Mouse (Mus musculus) kidney, embryonic 15.5 days (tissue): ENCODE measurements around the gene Dnm3. TPM values are rescaled to one million over a fixed set of nuclear protein-coding genes. Genes with fewer than 3 reads are reported as not detected.

Experiments
- ATAC-seq: fragments of 200-750 bp; cut with Nextera tagmentation; replicated peaks from 2 replicates; pipeline ENCODE4 v1.8.0; 2017; ENCODE audit warnings: moderate TSS enrichment; ENCODE audit not compliant: low FRiP score
- H3K27ac ChIP-seq: fragments of 300-500 bp; sonication (generic); 2 replicates; pipeline ENCODE4 v1.5.1; 2015; ENCODE audit warnings: mild to moderate bottlenecking, inconsistent platforms
- H3K27me3 ChIP-seq: fragments of 300-500 bp; sonication (generic); 2 replicates; pipeline ENCODE4 v1.6.1; 2015; ENCODE audit warnings: inconsistent platforms
- H3K36me3 ChIP-seq: fragments of 300-500 bp; sonication (generic); 2 replicates; pipeline ENCODE4 v1.6.1; 2015; ENCODE audit warnings: inconsistent platforms
- H3K4me1 ChIP-seq: fragments of 300-500 bp; sonication (generic); 2 replicates; pipeline ENCODE4 v1.6.1; 2015; ENCODE audit warnings: inconsistent platforms
- H3K4me2 ChIP-seq: fragments of 300-500 bp; sonication (generic); 2 replicates; pipeline ENCODE4 v1.6.1; 2015; ENCODE audit warnings: moderate library complexity, mild to moderate bottlenecking, inconsistent platforms
- H3K4me3 ChIP-seq: fragments of 300-500 bp; sonication (generic); replicated peaks from 2 replicates; pipeline ENCODE4 v1.5.1; 2015; ENCODE audit warnings: mild to moderate bottlenecking, inconsistent platforms
- H3K9ac ChIP-seq: fragments of 300-500 bp; sonication (generic); 2 replicates; pipeline ENCODE4 v1.6.1; 2015; ENCODE audit warnings: mild to moderate bottlenecking, inconsistent platforms
- H3K9me3 ChIP-seq: fragments of 300-500 bp; sonication (generic); replicated peaks from 2 replicates; pipeline ENCODE4 v1.6.1; 2016; ENCODE audit warnings: inconsistent platforms
- WGBS: fragments of 180-500 bp; shearing (Covaris S2); methylation state at CpG from one replicate; pipeline ENCODE4 v1.1.7; 2015; ENCODE audit warnings: mixed read lengths; 5-methylcytosine and 5-hydroxymethylcytosine counted together
- polyA plus RNA-seq: library from polyadenylated mRNA; unstranded; fragments of >200 nt; fragmentation: Nextera tagmentation; extraction: Ambion mirVana; gene quantifications from 2 replicates; pipeline ENCODE4 v1.2.1, GENCODE M21; 2015

The Dnm3 gene
- polyA plus RNA-seq, 1 experiment from 2014 or later = 7.6 TPM

DNA sequence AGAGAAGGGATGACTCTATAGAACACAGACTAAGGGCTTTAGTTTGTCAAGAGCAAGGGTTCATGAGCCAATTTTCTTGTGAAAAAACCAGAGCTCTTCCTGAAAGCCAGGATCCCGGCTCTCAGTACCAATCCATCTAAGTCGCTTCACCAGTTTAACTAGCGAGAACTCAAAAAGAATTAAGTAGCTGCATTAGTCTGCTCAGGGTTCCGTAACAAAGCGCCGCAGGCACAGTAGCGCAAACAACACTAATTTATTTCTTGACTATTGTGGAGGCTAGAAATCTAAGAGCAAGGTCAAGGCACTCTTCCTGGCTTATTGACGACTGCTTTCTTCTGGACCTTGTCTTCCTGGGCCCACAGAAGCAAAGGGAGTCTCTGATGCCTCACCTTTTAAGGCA is 14.2 kb downstream of the Dnm3 start:
- H3K27ac ChIP-seq = no peak overlapping the region
- no peaks in the 10 kb centered on the region for H3K9me3 ChIP-seq
- ATAC-seq = peak; percentile 58; the same call in 1 of the 2 replicates
- 61% methylated on average over 8 of the region's 8 CpGs for WGBS
- no peaks in the 10 kb centered on the region for H3K36me3 ChIP-seq
- no peak overlapping the region for H3K9ac ChIP-seq
- no peak overlapping the region for H3K4me3 ChIP-seq
- H3K27me3 ChIP-seq = no peaks in the 10 kb centered on the region
- H3K4me1 ChIP-seq = no peaks in the 10 kb centered on the region
- H3K4me2 ChIP-seq = no peak overlapping the region

GRCm38 (mm10) chr1:162458711-162459110 is 19.1 kb downstream of the Dnm3 start:
- H3K36me3 ChIP-seq = no peaks in the 10 kb centered on the region
- H3K4me3 ChIP-seq = no peak overlapping the region
- no peak overlapping the region for H3K9ac ChIP-seq
- no peak overlapping the region for H3K4me2 ChIP-seq
- WGBS = 83% methylated on average over 2 of the region's 2 CpGs
- H3K27me3 ChIP-seq = no peaks in the 10 kb centered on the region
- H3K4me1 ChIP-seq = peaks cover 1% of the 10 kb centered on the region; the same call in 1 of the 2 replicates
- no peak overlapping the region for H3K27ac ChIP-seq
- no peak for ATAC-seq
- H3K9me3 ChIP-seq = no peaks in the 10 kb centered on the region

GRCm38 (mm10) chr1:162456861-162457260 is 21.0 kb downstream of the Dnm3 start:
- no peaks in the 10 kb centered on the region for H3K27me3 ChIP-seq
- H3K4me3 ChIP-seq = no peak overlapping the region
- no peak overlapping the region for H3K4me2 ChIP-seq
- H3K9ac ChIP-seq = no peak overlapping the region
- 85% methylated on average over 6 of the region's 6 CpGs for WGBS
- peaks cover 13% of the 10 kb centered on the region for H3K4me1 ChIP-seq
- no peaks in the 10 kb centered on the region for H3K9me3 ChIP-seq
- H3K36me3 ChIP-seq = no peaks in the 10 kb centered on the region
- no peak overlapping the region for H3K27ac ChIP-seq
- ATAC-seq = no peak

GRCm38 (mm10) chr1:162456406-162456805 is 21.4 kb downstream of the Dnm3 start:
- no peak overlapping the region for H3K27ac ChIP-seq
- ATAC-seq = no peak

DNA sequence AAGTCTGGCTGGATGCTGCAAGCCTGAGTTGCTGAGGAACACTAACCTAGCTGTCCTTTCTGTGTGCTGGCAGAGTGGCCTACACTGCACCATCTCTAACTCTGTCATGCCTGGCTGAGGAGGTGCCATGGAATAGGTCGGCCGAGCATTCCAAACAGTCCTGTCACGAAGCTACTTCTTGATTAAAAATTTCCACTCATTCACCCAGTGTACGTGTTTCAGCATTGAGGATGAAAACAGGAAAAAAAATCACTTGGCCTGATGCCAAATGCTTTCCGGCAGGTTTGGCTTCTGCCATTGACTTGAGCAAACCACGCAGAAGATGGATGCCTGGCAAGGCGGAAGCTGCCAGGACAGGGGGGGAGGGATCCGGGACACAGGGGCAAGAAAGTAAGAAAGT is 24.3 kb downstream of the Dnm3 start:
- Histone ChIP-seq H3K9me3 (no peaks in the 10 kb centered on the region), H3K4me1 (peaks cover 13% of the 10 kb centered on the region), H3K27me3 (no peaks in the 10 kb centered on the region), H3K9ac (no peak overlapping the region), H3K27ac (peak overlapping the region; percentile 75), H3K36me3 (no peaks in the 10 kb centered on the region), H3K4me2 (peak overlapping the region; percentile 8; the same call in 1 of the 2 replicates), H3K4me3 (no peak overlapping the region)
- peak; percentile 90 for ATAC-seq
- 33% methylated on average over 8 of the region's 8 CpGs for WGBS

More at GRCm38 (mm10) chr1:162456406-162456805, 21.4 kb downstream of the Dnm3 start:
- no peaks in the 10 kb centered on the region for H3K27me3 ChIP-seq
- peaks cover 13% of the 10 kb centered on the region for H3K4me1 ChIP-seq
- WGBS = 82% methylated on average over 4 of the region's 4 CpGs
- H3K9me3 ChIP-seq = no peaks in the 10 kb centered on the region
- H3K4me3 ChIP-seq = no peak overlapping the region
- no peak overlapping the region for H3K4me2 ChIP-seq
- H3K36me3 ChIP-seq = no peaks in the 10 kb centered on the region
- H3K9ac ChIP-seq = no peak overlapping the region

GRCm38 (mm10) chr1:162453030-162453429 is 24.8 kb downstream of the Dnm3 start:
- WGBS = 62% methylated on average over 6 of the region's 6 CpGs
- peaks cover 13% of the 10 kb centered on the region for H3K4me1 ChIP-seq
- no peak overlapping the region for H3K4me3 ChIP-seq
- ATAC-seq = peak; percentile 50
- no peaks in the 10 kb centered on the region for H3K36me3 ChIP-seq
- no peaks in the 10 kb centered on the region for H3K9me3 ChIP-seq
- H3K4me2 ChIP-seq = no peak overlapping the region
- H3K27me3 ChIP-seq = no peaks in the 10 kb centered on the region
- no peak overlapping the region for H3K9ac ChIP-seq
- peak overlapping the region; percentile 75 for H3K27ac ChIP-seq

DNA sequence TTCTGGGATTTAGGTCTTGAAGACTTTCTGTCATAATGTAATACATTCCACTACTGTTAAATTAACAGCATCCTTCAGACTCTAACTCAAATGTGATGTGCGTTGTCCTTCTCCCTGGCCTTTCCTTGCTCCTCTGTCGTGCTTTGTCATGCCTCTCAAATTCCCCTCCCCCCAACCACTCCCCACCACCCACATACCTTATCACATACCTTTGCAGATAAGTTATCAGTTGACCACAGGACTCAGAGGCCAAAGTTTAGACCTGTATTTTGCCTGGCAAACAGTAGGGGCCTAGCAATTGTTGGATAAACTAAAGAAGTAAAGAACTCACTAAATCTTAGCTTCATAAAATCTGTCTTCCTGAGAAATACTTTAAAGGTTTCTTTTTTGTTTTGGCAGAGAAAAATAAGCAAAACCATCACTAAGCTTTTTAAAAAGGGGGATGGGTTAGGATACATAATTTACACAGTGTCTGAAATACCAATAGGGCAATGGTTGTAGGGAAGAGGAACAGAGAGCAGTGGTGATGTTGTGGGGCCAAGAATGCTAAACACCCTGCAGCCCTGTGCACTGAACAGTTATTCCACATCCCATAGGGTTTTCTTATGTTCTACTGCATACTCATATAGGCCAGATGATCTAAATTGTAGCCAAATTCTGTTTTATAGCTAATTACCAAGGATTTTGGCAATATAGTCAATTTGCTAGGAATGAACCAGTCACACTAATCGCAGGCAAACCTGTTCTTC is 28.5 kb downstream of the Dnm3 start:
- peaks cover 13% of the 10 kb centered on the region for H3K4me1 ChIP-seq
- H3K4me3 ChIP-seq = no peak overlapping the region
- WGBS = 65% methylated on average over 3 of the region's 3 CpGs
- H3K27me3 ChIP-seq = no peaks in the 10 kb centered on the region
- no peak for ATAC-seq
- H3K9ac ChIP-seq = no peak overlapping the region
- no peak overlapping the region for H3K4me2 ChIP-seq
- H3K27ac ChIP-seq = no peak overlapping the region
- H3K36me3 ChIP-seq = no peaks in the 10 kb centered on the region
- H3K9me3 ChIP-seq = no peaks in the 10 kb centered on the region

DNA sequence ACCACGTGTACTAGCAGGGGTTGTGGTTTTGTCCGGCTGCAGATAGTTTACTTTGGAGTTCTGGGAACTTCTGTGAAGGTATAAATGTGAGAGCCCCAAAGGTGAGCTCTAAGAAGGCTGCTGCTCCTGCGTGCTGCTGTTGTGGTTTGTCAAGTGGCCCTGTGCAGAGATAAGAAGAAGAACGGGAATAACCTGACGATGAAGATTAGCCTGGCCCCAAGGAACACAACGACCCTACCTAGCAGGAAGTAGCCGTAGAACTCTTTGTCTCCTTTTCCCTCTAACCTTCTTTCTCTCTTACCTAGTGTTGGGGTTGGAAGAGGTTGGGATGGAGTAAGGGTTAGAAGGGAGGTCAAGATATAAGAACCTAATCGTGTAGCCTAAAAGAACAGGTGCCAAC is 33.0 kb downstream of the Dnm3 start:
- Histone ChIP-seq H3K36me3 (no peaks in the 10 kb centered on the region), H3K4me1 (no peaks in the 10 kb centered on the region), H3K4me2 (no peak overlapping the region), H3K9ac (no peak overlapping the region), H3K4me3 (no peak overlapping the region), H3K27ac (no peak overlapping the region), H3K9me3 (no peaks in the 10 kb centered on the region), H3K27me3 (no peaks in the 10 kb centered on the region)
- 78% methylated on average over 8 of the region's 8 CpGs for WGBS
- no peak for ATAC-seq

DNA sequence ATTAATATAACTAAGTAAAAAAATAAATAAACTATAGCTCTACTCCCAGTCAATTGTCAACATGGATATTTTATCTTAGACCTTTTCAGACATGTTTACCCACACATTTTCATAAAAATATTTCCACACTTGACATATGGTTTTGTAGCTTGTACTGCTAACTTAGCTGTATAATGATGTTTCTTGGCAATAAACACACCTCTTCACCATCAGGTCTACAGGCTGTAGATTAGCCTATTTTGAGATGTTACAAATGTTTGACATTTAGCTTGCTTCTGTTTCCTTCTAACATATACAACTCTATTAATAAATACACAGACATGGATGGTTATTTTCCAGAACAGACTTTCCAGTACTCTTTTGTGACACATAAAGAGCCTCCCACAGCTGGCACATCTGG is 38.3 kb downstream of the Dnm3 start:
- no peak for ATAC-seq
- Histone ChIP-seq H3K4me1 (no peaks in the 10 kb centered on the region), H3K9me3 (no peaks in the 10 kb centered on the region), H3K27me3 (no peaks in the 10 kb centered on the region), H3K4me2 (no peak overlapping the region), H3K9ac (no peak overlapping the region), H3K4me3 (no peak overlapping the region), H3K36me3 (no peaks in the 10 kb centered on the region), H3K27ac (no peak overlapping the region)

DNA sequence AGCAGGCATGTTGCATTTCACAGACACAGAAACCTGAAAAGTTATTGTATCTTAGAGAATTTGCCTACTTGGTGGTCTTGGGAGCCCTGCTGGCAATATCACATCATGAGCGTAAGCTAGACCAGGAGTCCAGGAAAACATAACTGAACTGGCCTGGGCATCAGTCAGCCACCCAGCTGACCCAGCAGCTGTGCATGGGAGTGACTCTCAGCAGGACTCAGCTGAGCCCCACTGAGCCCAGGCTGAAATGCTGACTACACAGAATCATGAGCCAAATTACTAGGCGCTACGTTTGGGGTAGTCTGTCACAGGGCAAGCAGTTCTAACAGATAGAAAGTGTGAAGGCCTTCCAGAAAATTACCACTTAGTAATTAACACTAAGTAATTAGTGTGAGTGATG is 41.2 kb downstream of the Dnm3 start:
- 78% methylated on average over 3 of the region's 3 CpGs for WGBS
- Histone ChIP-seq H3K9ac (no peak overlapping the region), H3K4me3 (no peak overlapping the region)

DNA sequence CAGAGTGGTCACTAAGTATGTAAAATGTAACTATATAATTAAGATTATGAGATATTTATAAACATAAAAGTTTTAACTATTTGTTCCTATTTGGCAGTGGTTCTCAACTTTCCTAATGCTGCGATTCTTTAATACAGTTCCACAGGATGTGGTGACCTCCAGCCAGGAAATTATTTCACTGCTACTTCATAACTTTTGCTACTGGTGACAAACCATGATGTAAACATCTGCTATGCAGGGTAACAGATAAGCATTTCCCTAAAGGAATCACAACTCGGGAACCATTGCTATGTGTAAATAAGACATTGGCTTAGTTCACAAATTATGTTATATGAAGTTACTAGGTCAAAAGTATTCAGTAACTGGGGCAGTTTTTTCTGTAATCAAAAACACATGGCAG is 48.9 kb downstream of the Dnm3 start:
- no peaks in the 10 kb centered on the region for H3K9me3 ChIP-seq
- 62% methylated on average over 2 of the region's 2 CpGs for WGBS
- H3K4me3 ChIP-seq = no peak overlapping the region
- ATAC-seq = no peak
- H3K9ac ChIP-seq = no peak overlapping the region
- no peaks in the 10 kb centered on the region for H3K4me1 ChIP-seq
- no peak overlapping the region for H3K27ac ChIP-seq
- H3K27me3 ChIP-seq = no peaks in the 10 kb centered on the region
- no peak overlapping the region for H3K4me2 ChIP-seq
- no peaks in the 10 kb centered on the region for H3K36me3 ChIP-seq

More for the DNA sequence above, 41.2 kb downstream of the Dnm3 start:
- no peaks in the 10 kb centered on the region for H3K27me3 ChIP-seq
- no peaks in the 10 kb centered on the region for H3K4me1 ChIP-seq
- H3K9me3 ChIP-seq = no peaks in the 10 kb centered on the region
- H3K36me3 ChIP-seq = no peaks in the 10 kb centered on the region
- ATAC-seq = no peak
- H3K27ac ChIP-seq = no peak overlapping the region
- H3K4me2 ChIP-seq = no peak overlapping the region

DNA sequence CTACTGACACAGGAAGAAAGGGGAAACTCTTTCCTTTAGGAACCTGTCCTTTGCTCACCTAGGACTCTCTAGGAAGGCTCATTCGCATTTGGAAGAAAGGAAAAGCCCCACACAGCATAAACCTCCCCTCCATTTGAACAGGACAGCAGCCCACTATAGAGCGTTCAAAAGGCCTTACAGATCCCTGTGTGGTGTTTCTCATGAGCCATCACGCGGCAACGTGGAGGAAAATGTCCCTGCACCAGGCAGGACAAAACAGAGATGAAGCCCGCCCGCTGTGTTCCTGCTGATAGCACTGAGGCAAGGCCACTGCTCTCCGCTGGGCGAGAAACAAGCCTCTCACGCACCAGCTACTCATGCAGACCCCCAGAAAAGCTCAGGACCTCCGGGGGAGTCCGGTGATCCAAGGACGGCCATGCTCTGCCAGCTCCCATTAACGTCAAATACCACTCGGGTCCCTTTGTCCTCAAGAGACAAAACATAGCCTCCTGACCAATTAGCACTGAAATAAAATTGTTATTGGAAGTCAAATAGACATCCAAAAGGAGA is 51.8 kb downstream of the Dnm3 start:
- H3K36me3 ChIP-seq = no peaks in the 10 kb centered on the region
- ATAC-seq = no peak
- H3K4me1 ChIP-seq = no peaks in the 10 kb centered on the region
- no peaks in the 10 kb centered on the region for H3K27me3 ChIP-seq
- no peak overlapping the region for H3K4me3 ChIP-seq
- no peaks in the 10 kb centered on the region for H3K9me3 ChIP-seq
- no peak overlapping the region for H3K9ac ChIP-seq
- WGBS = 68% methylated on average over 15 of the region's 15 CpGs
- H3K4me2 ChIP-seq = no peak overlapping the region
- no peak overlapping the region for H3K27ac ChIP-seq

GRCm38 (mm10) chr1:162422826-162423225 is 55.0 kb downstream of the Dnm3 start:
- H3K27ac ChIP-seq = no peak overlapping the region
- no peak overlapping the region for H3K4me2 ChIP-seq
- no peaks in the 10 kb centered on the region for H3K36me3 ChIP-seq
- H3K4me3 ChIP-seq = no peak overlapping the region
- no peaks in the 10 kb centered on the region for H3K9me3 ChIP-seq
- no peaks in the 10 kb centered on the region for H3K4me1 ChIP-seq
- no peak for ATAC-seq
- H3K9ac ChIP-seq = no peak overlapping the region
- 83% methylated on average over 6 of the region's 6 CpGs for WGBS
- no peaks in the 10 kb centered on the region for H3K27me3 ChIP-seq
